Mouse (Mus musculus) lung, adult 2 months (tissue): ENCODE measurements around the gene Usp6nl.

Source experiments
- CTCF ChIP-seq: fragments of 200-500 bp; IDR thresholded peaks from 2 replicates; pipeline ENCODE4 v1.5.1; 2011; ENCODE audit warnings: mild to moderate bottlenecking, low read length, control low read depth; ENCODE audit not compliant: insufficient read depth
- POLR2A ChIP-seq: fragments of 200-500 bp; IDR thresholded peaks from 2 replicates; pipeline ENCODE4 v1.6.1; 2011; ENCODE audit warnings: low read depth, mild to moderate bottlenecking, control low read depth, low read length, borderline replicate concordance; ENCODE audit errors: extremely low read depth

- TF ChIP-seq CTCF (no peak), POLR2A (no peak)
These were observed 119.8 kb downstream of the Usp6nl start for GRCm38 (mm10) chr2:6442302-6442701.
